Mouse (Mus musculus): ENCODE data around the gene Emc9.

- TF ChIP-seq POLR2A (IDR thresholded peaks at IDR 0.05; ENCODE audit: borderline replicate concordance, extremely low read depth, insufficient read depth, insufficient read length, poor library complexity, severe bottlenecking) (no peak), CTCF (IDR thresholded peaks at IDR 0.05; ENCODE audit: borderline replicate concordance, extremely low read depth, insufficient read depth, insufficient read length) (no peak; the same call in 1 of the 2 replicates)
Measured at GRCm38 (mm10) chr14:55565748-55566147, 19.4 kb downstream of the Emc9 start.
